Mouse (Mus musculus): ENCODE results near the gene Gm9745. TPM values are rescaled to one million over a fixed set of nuclear protein-coding genes. Genes with fewer than 3 reads are reported as not detected.
"Not testable (repeated sequence)": the region's sequence is repeated elsewhere in the genome, so short reads cannot be mapped to it uniquely, and the experiment has no call there.

Gene Gm9745
- polyA plus RNA-seq (2015; fragmentation: Nextera tagmentation; extraction: Ambion mirVana) = not detected in 2 replicates

GRCm38 (mm10) chr13:8948131-8948530 is at the start of gene Gm9745:
Gm9745 (minus strand) TSS chr13:8948231.
- H3K27me3 ChIP-seq; ATAC-seq (ENCODE audit: low FRiP score, low read depth); H3K36me3 ChIP-seq; H3K4me2 ChIP-seq (replicated peaks); H3K27ac ChIP-seq; H3K9me3 ChIP-seq; H3K4me3 ChIP-seq; H3K9ac ChIP-seq; H3K4me1 ChIP-seq: not testable (repeated sequence)

GRCm38 (mm10) chr13:8997221-8997620 is 49.2 kb upstream of the Gm9745 start:
- H3K9me3 ChIP-seq; H3K36me3 ChIP-seq; H3K9ac ChIP-seq; ATAC-seq (ENCODE audit: low FRiP score, low read depth); H3K27ac ChIP-seq; H3K27me3 ChIP-seq; H3K4me2 ChIP-seq (replicated peaks); H3K4me3 ChIP-seq: not testable (repeated sequence)
- 84% methylated on average over 5 of the region's 5 CpGs for WGBS
- H3K4me1 ChIP-seq = peaks cover 12% of the 10 kb centered on the region

GRCm38 (mm10) chr13:8995990-8996786 is 48.2 kb upstream of the Gm9745 start, which contains the start of gene Gtpbp4:
Gtpbp4 (minus strand) TSS chr13:8996083.
- Histone ChIP-seq H3K4me1 (peaks cover 12% of the 10 kb centered on the region), H3K4me2 (replicated peaks) (peak within 1 kb of the TSS; percentile 91), H3K4me3 (peak within 1 kb of the TSS; percentile 98), H3K36me3 (peaks cover 5% of the 10 kb centered on the region; the same call in 1 of the 2 replicates), H3K9me3 (no peaks in the 10 kb centered on the region), H3K9ac (peak within 1 kb of the TSS; percentile 88), H3K27me3 (no peaks in the 10 kb centered on the region), H3K27ac (peak within 1 kb of the TSS; percentile 69)
- WGBS = under 1% methylated on average over 51 of the region's 51 CpGs
- ATAC-seq (ENCODE audit: low FRiP score, low read depth) = peak; percentile 97

GRCm38 (mm10) chr13:8995159-8995989 is 47.3 kb upstream of the Gm9745 start:
- peaks cover 12% of the 10 kb centered on the region for H3K4me1 ChIP-seq
- H3K27me3 ChIP-seq = no peaks in the 10 kb centered on the region
- no peaks in the 10 kb centered on the region for H3K9me3 ChIP-seq
- peak overlapping the region; percentile 98 for H3K4me3 ChIP-seq
- H3K4me2 ChIP-seq (replicated peaks) = peak overlapping the region; percentile 91
- H3K9ac ChIP-seq = peak overlapping the region; percentile 88
- H3K27ac ChIP-seq = peak overlapping the region; percentile 49; the same call in 1 of the 2 replicates
- peak; percentile 81 for ATAC-seq (ENCODE audit: low FRiP score, low read depth)
- WGBS = 5% methylated on average over 33 of the region's 33 CpGs
- H3K36me3 ChIP-seq = peaks cover 12% of the 10 kb centered on the region

- WGBS = 92% methylated on average over 6 of the region's 6 CpGs
- ATAC-seq (ENCODE audit: low FRiP score, low read depth) = no peak
Observed at GRCm38 (mm10) chr13:8992231-8992630, 44.2 kb upstream of the Gm9745 start.

GRCm38 (mm10) chr13:8972972-8973371 is 24.9 kb upstream of the Gm9745 start:
- no peak for ATAC-seq (ENCODE audit: low FRiP score, low read depth)
- Histone ChIP-seq H3K27ac (no peak overlapping the region), H3K9ac (no peak overlapping the region), H3K27me3 (no peaks in the 10 kb centered on the region), H3K4me3 (no peak overlapping the region), H3K36me3 (peaks cover 87% of the 10 kb centered on the region), H3K9me3 (no peaks in the 10 kb centered on the region), H3K4me2 (replicated peaks) (no peak overlapping the region), H3K4me1 (no peaks in the 10 kb centered on the region)
- 97% methylated on average over 3 of the region's 3 CpGs for WGBS

More at GRCm38 (mm10) chr13:8992231-8992630, 44.2 kb upstream of the Gm9745 start:
- H3K9ac ChIP-seq = no peak overlapping the region
- H3K4me1 ChIP-seq = peaks cover 12% of the 10 kb centered on the region
- H3K9me3 ChIP-seq = no peaks in the 10 kb centered on the region
- no peak overlapping the region for H3K4me3 ChIP-seq
- no peak overlapping the region for H3K4me2 ChIP-seq (replicated peaks)
- H3K27me3 ChIP-seq = no peaks in the 10 kb centered on the region
- H3K36me3 ChIP-seq = peaks cover 40% of the 10 kb centered on the region
- H3K27ac ChIP-seq = no peak overlapping the region

GRCm38 (mm10) chr13:8972369-8972768 is 24.3 kb upstream of the Gm9745 start:
- H3K9ac ChIP-seq = no peak overlapping the region

GRCm38 (mm10) chr13:8967742-8968141 is 19.7 kb upstream of the Gm9745 start:
- no peak for ATAC-seq (ENCODE audit: low FRiP score, low read depth)
- 86% methylated on average over 8 of the region's 8 CpGs for whole genome bisulfite sequencing
- Histone ChIP-seq H3K27me3 (no peaks in the 10 kb centered on the region), H3K9ac (no peak overlapping the region), H3K4me2 (replicated peaks) (no peak overlapping the region), H3K4me3 (no peak overlapping the region), H3K9me3 (no peaks in the 10 kb centered on the region), H3K4me1 (no peaks in the 10 kb centered on the region), H3K27ac (no peak overlapping the region), H3K36me3 (peaks cover 48% of the 10 kb centered on the region)

More at GRCm38 (mm10) chr13:8972369-8972768, 24.3 kb upstream of the Gm9745 start:
- Histone ChIP-seq H3K4me3 (no peak overlapping the region), H3K27ac (no peak overlapping the region), H3K27me3 (no peaks in the 10 kb centered on the region), H3K9me3 (no peaks in the 10 kb centered on the region), H3K4me1 (no peaks in the 10 kb centered on the region), H3K36me3 (peaks cover 87% of the 10 kb centered on the region), H3K4me2 (replicated peaks) (no peak overlapping the region)
- ATAC-seq (ENCODE audit: low FRiP score, low read depth) = no peak

- H3K27me3 ChIP-seq = no peaks in the 10 kb centered on the region
Observed at GRCm38 (mm10) chr13:8965224-8965623, 17.2 kb upstream of the Gm9745 start.

GRCm38 (mm10) chr13:8962266-8962665 is 14.2 kb upstream of the Gm9745 start:
- H3K27ac ChIP-seq; H3K27me3 ChIP-seq; H3K36me3 ChIP-seq; H3K4me1 ChIP-seq; ATAC-seq (ENCODE audit: low FRiP score, low read depth); H3K9me3 ChIP-seq; H3K9ac ChIP-seq; H3K4me3 ChIP-seq; H3K4me2 ChIP-seq (replicated peaks): not testable (repeated sequence)
- WGBS = 35% methylated on average over 5 of the region's 5 CpGs

More at GRCm38 (mm10) chr13:8965224-8965623, 17.2 kb upstream of the Gm9745 start:
- no peak overlapping the region for H3K4me3 ChIP-seq
- no peaks in the 10 kb centered on the region for H3K4me1 ChIP-seq
- H3K9ac ChIP-seq = no peak overlapping the region
- peaks cover 32% of the 10 kb centered on the region for H3K36me3 ChIP-seq
- no peak overlapping the region for H3K4me2 ChIP-seq (replicated peaks)
- H3K9me3 ChIP-seq = no peaks in the 10 kb centered on the region
- 93% methylated on average over 5 of the region's 5 CpGs for WGBS
- no peak for ATAC-seq (ENCODE audit: low FRiP score, low read depth)
- H3K27ac ChIP-seq = no peak overlapping the region

- not testable (repeated sequence) for H3K27me3 ChIP-seq; H3K4me2 ChIP-seq (replicated peaks); H3K4me3 ChIP-seq; ATAC-seq (ENCODE audit: low FRiP score, low read depth); H3K9ac ChIP-seq; H3K9me3 ChIP-seq; H3K36me3 ChIP-seq; H3K27ac ChIP-seq; H3K4me1 ChIP-seq
- WGBS = 65% methylated on average over 3 of the region's 3 CpGs
Observed at GRCm38 (mm10) chr13:8961128-8961888, 13.3 kb upstream of the Gm9745 start.

All from limb, embryonic 13.5 days (tissue).